Mouse (Mus musculus) liver, adult (tissue): ENCODE measurements around the gene 6030468B19Rik.

Experiments used
- GATA4 ChIP-seq: IDR thresholded peaks from 2 replicates; pipeline ENCODE4 v1.6.1; 2014; ENCODE audit warnings: mild to moderate bottlenecking, low read length; ENCODE audit not compliant: insufficient replicate concordance

The 6030468B19Rik gene

GRCm38 (mm10) chr11:117772352-117772751 is 25.1 kb upstream of the 6030468B19Rik start:
- no peak for TF ChIP-seq GATA4

- no peak for TF ChIP-seq GATA4
Measured at GRCm38 (mm10) chr11:117774925-117775324, 22.5 kb upstream of the 6030468B19Rik start.

GRCm38 (mm10) chr11:117775540-117775939 is 21.9 kb upstream of the 6030468B19Rik start:
- TF ChIP-seq GATA4: no peak

GRCm38 (mm10) chr11:117776085-117776792 is 21.2 kb upstream of the 6030468B19Rik start:
- TF ChIP-seq GATA4: no peak

GRCm38 (mm10) chr11:117777111-117777510 is 20.3 kb upstream of the 6030468B19Rik start:
- TF ChIP-seq GATA4: no peak

- TF ChIP-seq GATA4: no peak
Measured at GRCm38 (mm10) chr11:117778031-117778430, 19.4 kb upstream of the 6030468B19Rik start.

GRCm38 (mm10) chr11:117778851-117779433 is 18.5 kb upstream of the 6030468B19Rik start:
- TF ChIP-seq GATA4: no peak

- TF ChIP-seq GATA4: no peak
Measured at GRCm38 (mm10) chr11:117779434-117780198, 17.8 kb upstream of the 6030468B19Rik start.

GRCm38 (mm10) chr11:117780199-117780515 is 17.3 kb upstream of the 6030468B19Rik start:
- TF ChIP-seq GATA4: no peak

GRCm38 (mm10) chr11:117780582-117781111 is 16.8 kb upstream of the 6030468B19Rik start:
- no peak; the same call in 1 of the 2 replicates for TF ChIP-seq GATA4

GRCm38 (mm10) chr11:117781199-117781821 is 16.1 kb upstream of the 6030468B19Rik start:
- no peak for TF ChIP-seq GATA4

- TF ChIP-seq GATA4: no peak
Measured at GRCm38 (mm10) chr11:117781993-117782704, 15.3 kb upstream of the 6030468B19Rik start, which contains the start of the genes Tmc8 and Tmc6. Gene Tmc8, plus strand, starts transcription at chr11:117782076. Gene Tmc6, minus strand, starts transcription at chr11:117782198.

- TF ChIP-seq GATA4: no peak
Measured at GRCm38 (mm10) chr11:117782705-117783034, 14.8 kb upstream of the 6030468B19Rik start.

GRCm38 (mm10) chr11:117783089-117783488 is 14.4 kb upstream of the 6030468B19Rik start:
- TF ChIP-seq GATA4: no peak
